Mouse (Mus musculus) MEL (cell line): Measurements from ENCODE around the gene Ggta1. TPM values are rescaled to one million over a fixed set of nuclear protein-coding genes. Genes with fewer than 3 reads are reported as not detected.

Experiments
- DNase-seq: peaks from one replicate; pipeline ENCODE4 v3.0.0; 2011; ENCODE audit warnings: low read depth, low spot score
- H3K27ac ChIP-seq: 2 replicates; pipeline ENCODE4 v1.5.1; 2012; ENCODE audit warnings: low read depth, mild to moderate bottlenecking, control low read depth, low read length, moderate library complexity; ENCODE audit not compliant: control insufficient read depth
- H3K27me3 ChIP-seq, 2 experiments: fragments of 150-350 bp in 1 of 2; sonication (generic) in 1 of 2; 2 replicates each; pipeline ENCODE4 v1.6.1; 2012; ENCODE audit warnings: low read length in 2 of 2, mild to moderate bottlenecking in 2 of 2, improper control_type of control experiment in 1 of 2, moderate library complexity in 1 of 2; ENCODE audit not compliant: insufficient read depth in 2 of 2, control insufficient read depth in 1 of 2
- H3K36me3 ChIP-seq, 2 experiments: 2 replicates each; pipeline ENCODE4 v1.6.1; 2012 to 2014; ENCODE audit warnings: low read length in 2 of 2, improper control_type of control experiment in 1 of 2, inconsistent platforms in 1 of 2, mild to moderate bottlenecking in 1 of 2; ENCODE audit not compliant: insufficient read depth in 2 of 2, control insufficient read depth in 1 of 2
- H3K4me1 ChIP-seq, 2 experiments: fragments of 150-350 bp in 1 of 2; sonication (generic) in 1 of 2; 2 replicates each; pipeline ENCODE4 v1.6.1; 2012; ENCODE audit warnings: low read length in 2 of 2, improper control_type of control experiment in 1 of 2, mild to moderate bottlenecking in 1 of 2; ENCODE audit not compliant: insufficient read depth in 2 of 2, control insufficient read depth in 1 of 2
- H3K4me3 ChIP-seq, 2 experiments: fragments of 150-350 bp in 1 of 2; sonication (generic) in 1 of 2; 2 replicates each; pipeline ENCODE4 v1.5.1; 2012; ENCODE audit warnings: low read depth in 2 of 2, low read length in 2 of 2, mild to moderate bottlenecking in 2 of 2, moderate library complexity in 2 of 2, control low read depth in 1 of 2, improper control_type of control experiment in 1 of 2; ENCODE audit not compliant: control insufficient read depth in 1 of 2, insufficient read depth in 1 of 2
- H3K79me2 ChIP-seq: 2 replicates; pipeline ENCODE4 v1.6.1; 2012; ENCODE audit warnings: mild to moderate bottlenecking, low read length, moderate library complexity; ENCODE audit not compliant: control insufficient read depth, poor library complexity, insufficient read depth
- H3K9ac ChIP-seq: 2 replicates; pipeline ENCODE4 v1.6.1; 2012; ENCODE audit warnings: low read depth, mild to moderate bottlenecking, control low read depth, low read length, moderate library complexity; ENCODE audit not compliant: control insufficient read depth, poor library complexity, severe bottlenecking
- H3K9me3 ChIP-seq: fragments of 150-350 bp; sonication (generic); replicated peaks from 2 replicates; pipeline ENCODE4 v1.6.1; 2012; ENCODE audit warnings: mild to moderate bottlenecking, low read length, improper control_type of control experiment, moderate library complexity; ENCODE audit not compliant: insufficient read depth
- BHLHE40 ChIP-seq: IDR thresholded peaks from 2 replicates; pipeline ENCODE4 v1.6.1; 2012; ENCODE audit warnings: low read depth, mild to moderate bottlenecking, inconsistent platforms, low read length, improper control_type of control experiment, borderline replicate concordance
- CHD1 ChIP-seq: IDR thresholded peaks from 2 replicates; pipeline ENCODE4 v1.6.1; 2012; ENCODE audit warnings: low read depth, mild to moderate bottlenecking, inconsistent platforms, low read length, improper control_type of control experiment
- CHD2 ChIP-seq: IDR thresholded peaks from 2 replicates; pipeline ENCODE4 v1.6.1; 2011; ENCODE audit warnings: low read length, improper control_type of control experiment
- CTCF ChIP-seq, 3 experiments: IDR thresholded peaks in 2 of 3; conservative IDR thresholded peaks in 1 of 3; 2 replicates each; pipeline ENCODE4 v1.5.1; 2011 to 2012; ENCODE audit warnings: low read length in 3 of 3, low read depth in 2 of 3, mild to moderate bottlenecking in 2 of 3, improper control_type of control experiment in 1 of 3, inconsistent platforms in 1 of 3, mixed read lengths in 1 of 3, moderate library complexity in 1 of 3; ENCODE audit not compliant: control insufficient read depth in 1 of 3, insufficient read depth in 1 of 3, poor library complexity in 1 of 3, severe bottlenecking in 1 of 3
- E2F4 ChIP-seq: IDR thresholded peaks from 2 replicates; pipeline ENCODE4 v1.6.1; 2011; ENCODE audit warnings: low read depth, low read length, improper control_type of control experiment, borderline replicate concordance
- ELF1 ChIP-seq: IDR thresholded peaks from 2 replicates; pipeline ENCODE4 v1.6.1; 2014; ENCODE audit warnings: low read depth, mild to moderate bottlenecking, inconsistent platforms, low read length, improper control_type of control experiment, moderate library complexity
- EP300 ChIP-seq, 2 experiments: IDR thresholded peaks; 2 replicates each; pipeline ENCODE4 v1.6.1; 2011; ENCODE audit warnings: improper control_type of control experiment in 2 of 2, low read length in 2 of 2, low read depth in 1 of 2, mild to moderate bottlenecking in 1 of 2
- ETS1 ChIP-seq: IDR thresholded peaks from 2 replicates; pipeline ENCODE4 v1.6.1; 2012; ENCODE audit warnings: low read depth, mild to moderate bottlenecking, inconsistent platforms, low read length, improper control_type of control experiment, moderate library complexity
- GATA1 ChIP-seq: IDR thresholded peaks from 2 replicates; pipeline ENCODE4 v1.6.1; 2011; ENCODE audit warnings: low read depth, low read length, improper control_type of control experiment
- JUND ChIP-seq: IDR thresholded peaks from 2 replicates; pipeline ENCODE4 v1.6.1; 2011; ENCODE audit warnings: low read depth, mild to moderate bottlenecking, improper control_type of control experiment, low read length
- MAX ChIP-seq: IDR thresholded peaks from 2 replicates; pipeline ENCODE4 v1.6.1; 2011; ENCODE audit warnings: low read length, improper control_type of control experiment
- MAZ ChIP-seq: IDR thresholded peaks from 2 replicates; pipeline ENCODE4 v1.6.1; 2012; ENCODE audit warnings: low read depth, mild to moderate bottlenecking, inconsistent platforms, low read length, improper control_type of control experiment
- MEF2A ChIP-seq: IDR thresholded peaks from 2 replicates; pipeline ENCODE4 v1.6.1; 2014; ENCODE audit warnings: low read depth, mild to moderate bottlenecking, inconsistent platforms, low read length, improper control_type of control experiment; ENCODE audit not compliant: poor library complexity, insufficient replicate concordance, severe bottlenecking; ENCODE audit errors: extremely low read depth
- MXI1 ChIP-seq: IDR thresholded peaks from 2 replicates; pipeline ENCODE4 v1.6.1; 2011; ENCODE audit warnings: mild to moderate bottlenecking, low read depth, low read length, improper control_type of control experiment
- MYC ChIP-seq: IDR thresholded peaks from 2 replicates; pipeline ENCODE4 v1.6.1; 2011; ENCODE audit warnings: low read depth, mild to moderate bottlenecking, low read length, improper control_type of control experiment, moderate library complexity
- NELFE ChIP-seq: IDR thresholded peaks from 2 replicates; pipeline ENCODE4 v1.6.1; 2011; ENCODE audit warnings: low read depth, low read length, improper control_type of control experiment
- NRF1 ChIP-seq: IDR thresholded peaks from 2 replicates; pipeline ENCODE4 v1.6.1; 2014; ENCODE audit warnings: low read depth, mild to moderate bottlenecking, inconsistent platforms, low read length, improper control_type of control experiment, moderate library complexity; ENCODE audit not compliant: poor library complexity, insufficient read depth, severe bottlenecking
- POLR2A ChIP-seq, 2 experiments: IDR thresholded peaks; 2 replicates each; pipeline ENCODE4 v1.6.1; 2011 to 2012; ENCODE audit warnings: low read length in 2 of 2, mild to moderate bottlenecking in 2 of 2, control low read depth in 1 of 2, improper control_type of control experiment in 1 of 2, low read depth in 1 of 2, moderate library complexity in 1 of 2; ENCODE audit not compliant: control insufficient read depth in 1 of 2, insufficient read depth in 1 of 2, poor library complexity in 1 of 2
- POLR2AphosphoS2 ChIP-seq: IDR thresholded peaks from 2 replicates; pipeline ENCODE4 v1.6.1; 2011; ENCODE audit warnings: low read length, improper control_type of control experiment
- RAD21 ChIP-seq: IDR thresholded peaks from 2 replicates; pipeline ENCODE4 v1.6.1; 2011; ENCODE audit warnings: mild to moderate bottlenecking, low read depth, low read length, improper control_type of control experiment
- SIN3A ChIP-seq: IDR thresholded peaks from 2 replicates; pipeline ENCODE4 v1.6.1; 2012; ENCODE audit warnings: low read length, improper control_type of control experiment, inconsistent platforms
- SMC3 ChIP-seq: IDR thresholded peaks from 2 replicates; pipeline ENCODE4 v1.6.1; 2011; ENCODE audit warnings: low read depth, low read length, improper control_type of control experiment
- TCF12 ChIP-seq: IDR thresholded peaks from 2 replicates; pipeline ENCODE4 v1.6.1; 2014; ENCODE audit warnings: low read depth, mild to moderate bottlenecking, inconsistent platforms, low read length, improper control_type of control experiment, moderate library complexity
- UBTF ChIP-seq: IDR thresholded peaks from 2 replicates; pipeline ENCODE4 v1.6.1; 2012; ENCODE audit warnings: low read depth, mild to moderate bottlenecking, inconsistent platforms, low read length, improper control_type of control experiment, moderate library complexity, borderline replicate concordance; ENCODE audit not compliant: insufficient read depth
- USF2 ChIP-seq, 2 experiments: IDR thresholded peaks; 2 replicates each; pipeline ENCODE4 v1.6.1; 2011 to 2012; ENCODE audit warnings: improper control_type of control experiment in 2 of 2, low read length in 2 of 2, borderline replicate concordance in 1 of 2, inconsistent platforms in 1 of 2, low read depth in 1 of 2, mild to moderate bottlenecking in 1 of 2; ENCODE audit not compliant: insufficient read depth in 1 of 2
- ZC3H11A ChIP-seq: IDR thresholded peaks from 2 replicates; pipeline ENCODE4 v1.6.1; 2012; ENCODE audit warnings: low read depth, mild to moderate bottlenecking, inconsistent platforms, low read length, improper control_type of control experiment
- ZKSCAN1 ChIP-seq: IDR thresholded peaks from 2 replicates; pipeline ENCODE4 v1.6.1; 2012; ENCODE audit warnings: low read depth, mild to moderate bottlenecking, inconsistent platforms, low read length, improper control_type of control experiment, moderate library complexity
- ZMIZ1 ChIP-seq: IDR thresholded peaks from 2 replicates; pipeline ENCODE4 v1.6.1; 2012; ENCODE audit warnings: low read depth, mild to moderate bottlenecking, inconsistent platforms, low read length, improper control_type of control experiment, moderate library complexity
- ZNF384 ChIP-seq: IDR thresholded peaks from 2 replicates; pipeline ENCODE4 v1.6.1; 2012; ENCODE audit warnings: low read depth, mild to moderate bottlenecking, inconsistent platforms, low read length, improper control_type of control experiment
- polyA plus RNA-seq, 2 experiments: library from polyadenylated mRNA; stranded (reverse) in 1 of 2; unstranded in 1 of 2; fragments of >175 nt in 1 of 2; fragments of >200 nt in 1 of 2; gene quantifications; 2 replicates each; pipeline versions ENCODE4 v1.2.1 to v1.2.4; 2012; ENCODE audit warnings: low replicate concordance in 2 of 2, low read depth in 1 of 2; ENCODE audit not compliant: insufficient read length in 2 of 2, insufficient read depth in 1 of 2, missing spikeins in 1 of 2
- total RNA-seq: library from RNA; depleted of rRNA; stranded (reverse); fragments of 300-350 nt; gene quantifications from 2 replicates; pipeline ENCODE4 v1.2.3, GENCODE M21; 2012

The Ggta1 gene
- total and polyA plus RNA-seq, 3 experiments = 29.2 to 30.7 TPM; not detected in 1

DNA sequence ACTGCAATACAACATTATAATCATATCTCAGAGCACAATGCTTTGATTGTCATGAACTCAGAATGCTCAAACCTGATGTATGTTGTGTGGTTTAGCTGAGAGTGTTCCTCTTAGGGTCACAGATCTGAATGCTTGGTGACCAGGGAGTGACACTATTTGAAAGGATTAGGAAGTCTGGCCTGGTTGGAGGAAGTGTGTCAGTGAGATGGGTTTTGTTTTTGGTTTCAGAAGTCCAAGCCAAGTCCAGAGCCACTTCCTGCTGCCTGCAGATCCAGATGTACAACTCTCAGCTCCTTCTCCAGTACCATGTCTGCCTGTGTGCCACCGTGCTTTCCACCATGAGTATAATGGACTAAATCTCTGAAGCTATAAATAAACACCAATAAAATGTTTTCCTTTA is 11.9 kb upstream of the Ggta1 start:
- no peaks in the 10 kb centered on the region for H3K27me3 ChIP-seq
- H3K9me3 ChIP-seq = no peaks in the 10 kb centered on the region
- TF ChIP-seq SMC3 (no peak), MYC (no peak), CTCF (IDR thresholded peaks at IDR 0.05 in 2 of 3, conservative IDR thresholded peaks at IDR 0.05 in 1 of 3; ENCODE audit: control insufficient read depth in 1 of 3, insufficient read depth in 1 of 3, low read depth in 2 of 3, low read length in 3 of 3, poor library complexity in 1 of 3, severe bottlenecking in 1 of 3) (no peak), NRF1 (no peak), ZNF384 (no peak), MXI1 (no peak), ETS1 (no peak), SIN3A (no peak), E2F4 (no peak), MAX (no peak), ELF1 (no peak), CHD1 (no peak), UBTF (no peak), USF2 (IDR thresholded peaks at IDR 0.05; ENCODE audit: borderline replicate concordance in 1 of 2, insufficient read depth in 1 of 2, low read depth in 1 of 2, low read length in 2 of 2) (no peak), MAZ (no peak)
- no peaks in the 10 kb centered on the region for H3K36me3 ChIP-seq
- H3K9ac ChIP-seq = no peak overlapping the region
- no peak overlapping the region for H3K4me3 ChIP-seq
- H3K4me1 ChIP-seq = no peaks in the 10 kb centered on the region
- no peak for DNase-seq
- no peaks in the 10 kb centered on the region for H3K79me2 ChIP-seq
- H3K27ac ChIP-seq = no peak overlapping the region

DNA sequence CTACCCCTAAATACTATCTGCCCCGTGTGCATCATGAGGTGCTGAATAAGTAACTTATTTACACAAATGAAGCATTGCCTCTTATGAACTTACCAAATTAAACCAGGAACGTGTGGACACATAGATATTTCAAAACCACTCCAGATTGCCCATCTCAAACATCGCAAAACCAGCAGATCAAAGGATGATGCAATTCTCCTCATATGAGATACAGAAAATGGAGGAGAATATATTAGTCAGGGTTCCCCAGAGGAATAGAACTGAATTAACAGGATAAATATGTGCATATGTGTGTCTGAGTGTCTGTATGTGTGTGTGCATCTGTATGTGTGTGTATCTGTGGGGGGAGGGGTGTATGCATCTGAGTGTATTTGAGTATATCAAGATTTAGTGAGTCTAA is 6.2 kb upstream of the Ggta1 start:
- Histone ChIP-seq H3K9ac (no peak overlapping the region), H3K9me3 (no peaks in the 10 kb centered on the region), H3K4me3 (no peak overlapping the region), H3K4me1 (no peaks in the 10 kb centered on the region), H3K27me3 (no peaks in the 10 kb centered on the region), H3K27ac (no peak overlapping the region), H3K79me2 (no peaks in the 10 kb centered on the region), H3K36me3 (no peaks in the 10 kb centered on the region)
- no peak for TF ChIP-seq RAD21
- TF ChIP-seq ZMIZ1 = no peak
- TF ChIP-seq TCF12 = no peak
- no peak for TF ChIP-seq ZKSCAN1
- no peak for TF ChIP-seq EP300 (IDR thresholded peaks at IDR 0.05; ENCODE audit: low read depth in 1 of 2, low read length in 2 of 2)
- no peak for TF ChIP-seq MAX
- no peak for TF ChIP-seq MAZ
- TF ChIP-seq POLR2AphosphoS2 = no peak
- TF ChIP-seq CHD2 = no peak
- TF ChIP-seq NELFE = no peak
- TF ChIP-seq E2F4 = no peak
- TF ChIP-seq JUND = no peak
- TF ChIP-seq ETS1 = no peak
- no peak for TF ChIP-seq GATA1
- no peak for TF ChIP-seq ZC3H11A
- no peak for TF ChIP-seq MEF2A
- TF ChIP-seq UBTF = no peak
- TF ChIP-seq POLR2A (IDR thresholded peaks at IDR 0.05; ENCODE audit: control insufficient read depth in 1 of 2, insufficient read depth in 1 of 2, low read depth in 1 of 2, low read length in 2 of 2, poor library complexity in 1 of 2) = no peak
- no peak for TF ChIP-seq BHLHE40
- no peak for DNase-seq
